Mouse (Mus musculus): ENCODE measurements around the gene Il1b. TPM values are rescaled to one million over a fixed set of nuclear protein-coding genes. Genes with fewer than 3 reads are reported as not detected.

Il1b gene
- total RNA-seq (2022) = under 1 TPM in 2 of 4 experiments, not detected in 2; 0.31 to 0.73 TPM

DNA sequence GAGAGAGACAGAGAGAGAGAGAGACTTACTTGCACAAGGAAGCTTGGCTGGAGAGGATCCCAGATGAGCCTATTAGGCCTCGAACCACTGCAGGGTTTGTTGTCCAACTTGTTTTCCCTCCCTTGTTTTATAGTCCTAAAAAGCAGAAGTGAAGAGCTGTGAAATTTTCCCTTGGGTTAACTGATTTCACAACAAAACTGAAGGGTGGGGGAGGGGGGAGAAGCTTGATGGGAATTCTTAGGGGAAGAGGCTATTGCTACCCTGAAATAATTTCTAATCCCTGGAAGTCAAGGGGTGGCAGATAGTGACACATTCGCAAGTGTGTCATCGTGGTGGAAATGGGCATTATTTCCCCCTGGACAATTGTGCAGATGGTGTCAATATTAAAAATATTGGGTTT, at the start of gene Il1b:
Gene Il1b (minus strand): TSS at position 101 of the 400 bp plus-strand sequence.
- DNase-seq (ENCODE audit: low spot score in 2 of 2) = no peak

DNA sequence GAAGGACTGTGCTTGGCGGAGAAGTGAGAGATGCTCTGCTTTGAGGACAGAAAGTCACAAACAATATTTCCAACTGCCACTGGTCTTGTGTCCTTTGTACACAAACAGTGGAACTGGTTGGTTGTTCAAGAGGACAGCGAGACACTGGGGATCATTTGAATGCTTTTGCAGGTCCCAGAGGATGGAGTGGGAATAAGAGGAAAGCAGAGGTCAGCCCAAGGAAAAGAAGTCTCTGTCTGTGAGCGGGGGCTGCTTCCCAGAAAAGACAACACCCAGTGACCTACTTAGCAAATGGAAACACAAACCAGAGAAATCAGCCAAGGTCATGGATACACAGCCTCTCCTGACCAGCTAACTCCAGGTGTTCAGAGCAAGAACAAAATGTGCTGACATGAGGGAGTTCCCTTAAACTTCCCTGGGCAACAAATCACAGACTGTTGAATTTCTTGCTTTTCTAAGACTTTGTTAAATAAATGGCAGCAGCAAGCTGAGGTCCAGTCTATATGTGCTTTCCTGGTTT, 48.5 kb upstream of the Il1b start:
- DNase-seq (ENCODE audit: low spot score in 2 of 2) = no peak

DNA sequence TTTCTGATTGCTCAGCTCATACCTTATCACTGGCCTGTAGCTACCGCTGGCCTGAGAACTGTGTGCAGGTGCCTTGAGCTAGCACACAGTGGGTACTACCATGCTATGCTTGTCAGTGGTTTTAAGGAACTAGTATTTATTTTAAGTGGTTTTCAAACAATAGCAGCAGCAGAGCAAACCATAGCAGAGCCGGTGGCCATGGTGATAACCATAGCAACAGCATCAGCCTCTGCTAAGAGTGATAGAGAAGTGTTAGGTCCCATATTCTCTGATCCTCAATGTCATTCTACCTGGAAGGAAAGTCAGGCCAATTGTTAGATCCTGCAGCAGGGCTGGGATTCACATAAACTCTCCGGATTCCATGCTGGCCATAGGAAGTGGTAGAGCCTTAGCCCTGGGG, 43.7 kb upstream of the Il1b start:
- peak in 1 of 2 experiments; percentile 21 for DNase-seq (ENCODE audit: low spot score in 2 of 2)

GRCm38 (mm10) chr2:129413488-129413887, 42.5 kb upstream of the Il1b start:
- no peak for DNase-seq (ENCODE audit: low spot score in 2 of 2)

DNA sequence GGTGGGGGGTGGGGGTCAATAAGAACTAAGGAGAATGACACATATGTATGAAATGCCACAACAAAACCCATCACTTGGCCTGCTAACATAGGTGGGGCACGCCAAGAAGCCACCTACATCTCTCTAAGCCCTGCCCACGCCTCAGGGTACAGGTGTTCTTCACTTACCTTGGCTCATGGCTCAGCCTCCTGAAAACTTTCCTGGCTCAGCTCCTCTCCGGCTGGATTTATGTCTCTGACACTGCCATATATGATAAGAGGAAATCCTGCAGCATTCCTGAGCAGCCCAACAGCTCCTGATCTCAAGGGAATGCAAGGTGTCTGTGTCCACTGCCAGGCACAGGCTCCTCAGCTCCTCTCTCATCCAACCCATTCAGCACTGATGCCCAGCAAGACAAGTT, 40.7 kb upstream of the Il1b start:
- no peak for DNase-seq (ENCODE audit: low spot score in 2 of 2)

DNA sequence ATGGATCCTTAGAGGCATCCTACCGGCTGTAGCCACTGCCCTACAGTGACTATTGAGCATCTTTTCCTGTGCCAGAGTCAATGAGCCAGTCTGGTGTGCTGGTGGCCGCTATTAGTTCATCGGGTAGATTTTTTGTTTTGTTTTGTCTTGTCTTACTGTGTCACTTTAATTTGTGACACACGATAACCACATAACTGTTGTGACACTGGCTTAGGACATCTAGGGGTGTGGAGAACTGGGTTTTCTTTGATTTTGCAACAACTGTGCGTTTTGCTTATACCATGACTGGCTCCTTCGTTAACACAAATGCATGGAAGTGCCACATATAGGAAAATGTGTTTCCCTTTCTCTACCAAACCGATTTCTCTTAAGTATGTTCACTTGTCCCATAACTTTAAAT, 39.4 kb upstream of the Il1b start:
- no peak for DNase-seq (ENCODE audit: low spot score in 2 of 2)

DNA sequence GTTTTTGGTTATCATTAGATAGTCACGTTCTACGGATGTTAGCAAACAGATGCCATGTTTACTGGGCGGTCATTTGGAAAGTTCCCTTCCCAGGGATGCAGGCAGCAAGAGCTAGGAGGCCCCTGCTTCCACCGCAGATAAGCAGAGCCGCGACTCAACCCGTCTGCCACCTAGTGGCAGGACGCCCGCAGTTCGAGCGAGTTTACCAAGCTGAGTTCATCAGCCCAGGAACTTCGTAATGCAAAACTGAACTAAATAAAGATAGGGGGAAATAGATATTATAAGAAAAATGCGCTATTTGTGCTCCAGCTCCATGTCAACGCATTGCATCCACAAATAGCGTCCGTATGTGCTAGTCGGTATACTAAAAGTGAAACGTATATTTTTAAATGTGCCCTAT, 37.5 kb upstream of the Il1b start:
- peak; percentile 60 to 78 for DNase-seq (ENCODE audit: low spot score in 2 of 2)

- no peak for DNase-seq (ENCODE audit: low spot score in 2 of 2)
Measured at GRCm38 (mm10) chr2:129407596-129407995, 36.7 kb upstream of the Il1b start.

DNA sequence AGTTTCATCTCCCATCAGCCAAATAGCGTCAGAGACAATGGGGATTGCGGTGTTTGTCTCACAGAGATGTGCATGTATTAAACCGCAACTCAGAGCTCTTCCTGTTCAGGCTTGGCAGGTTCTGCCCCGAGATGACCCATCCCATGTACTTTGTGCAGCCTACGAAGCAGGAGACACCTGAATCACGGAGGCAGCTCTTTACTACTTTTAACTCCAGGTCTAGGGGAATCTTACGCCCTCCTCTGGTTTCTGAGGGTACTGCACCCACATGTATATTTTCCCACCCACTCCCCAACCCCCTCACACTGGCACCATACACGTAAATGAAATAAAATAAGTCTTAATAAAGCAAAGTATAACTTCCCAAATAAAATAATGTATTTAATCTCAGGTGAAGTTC, 35.6 kb upstream of the Il1b start:
- DNase-seq (ENCODE audit: low spot score in 2 of 2) = no peak

DNA sequence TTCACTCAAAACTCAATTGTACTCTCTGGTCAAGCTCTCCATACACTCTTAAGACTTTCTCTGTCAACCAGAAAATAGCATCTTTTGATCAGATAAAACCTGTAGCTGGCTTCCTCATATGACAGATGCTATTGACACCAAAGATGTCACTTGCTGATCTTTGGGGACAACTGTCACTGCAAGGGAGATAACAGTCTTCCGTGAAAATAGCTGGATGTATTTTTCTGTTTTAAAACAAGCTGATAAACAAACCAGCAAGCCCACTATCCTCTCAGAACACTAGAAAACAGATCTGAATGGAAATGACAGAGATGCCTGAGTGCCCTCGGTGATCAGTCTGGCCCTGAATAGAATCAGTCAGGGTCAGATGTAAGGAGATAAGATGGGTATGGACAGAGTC, 32.8 kb upstream of the Il1b start:
- DNase-seq (ENCODE audit: low spot score in 2 of 2) = no peak

DNA sequence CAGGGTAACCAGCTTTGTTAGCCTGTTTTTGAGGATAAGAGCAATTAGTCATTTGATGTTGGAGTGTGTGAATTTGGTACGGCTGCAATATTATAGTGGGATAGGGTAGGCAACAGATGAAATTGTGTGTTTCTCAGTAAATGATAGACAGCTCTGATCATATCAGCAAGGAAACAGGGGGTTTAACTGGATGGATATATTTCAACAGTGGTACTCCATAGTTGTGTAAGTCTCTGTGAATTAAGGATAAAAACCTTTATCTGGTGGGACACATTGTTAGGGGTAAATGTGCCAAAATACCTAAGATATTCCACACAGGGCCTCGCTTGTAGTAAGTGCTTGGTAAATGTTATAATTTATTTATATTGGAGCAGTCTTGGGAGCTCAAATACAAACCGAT, 31.4 kb upstream of the Il1b start:
- DNase-seq (ENCODE audit: low spot score in 2 of 2) = no peak

GRCm38 (mm10) chr2:129401803-129402202, 30.9 kb upstream of the Il1b start:
- DNase-seq (ENCODE audit: low spot score in 2 of 2) = no peak

DNA sequence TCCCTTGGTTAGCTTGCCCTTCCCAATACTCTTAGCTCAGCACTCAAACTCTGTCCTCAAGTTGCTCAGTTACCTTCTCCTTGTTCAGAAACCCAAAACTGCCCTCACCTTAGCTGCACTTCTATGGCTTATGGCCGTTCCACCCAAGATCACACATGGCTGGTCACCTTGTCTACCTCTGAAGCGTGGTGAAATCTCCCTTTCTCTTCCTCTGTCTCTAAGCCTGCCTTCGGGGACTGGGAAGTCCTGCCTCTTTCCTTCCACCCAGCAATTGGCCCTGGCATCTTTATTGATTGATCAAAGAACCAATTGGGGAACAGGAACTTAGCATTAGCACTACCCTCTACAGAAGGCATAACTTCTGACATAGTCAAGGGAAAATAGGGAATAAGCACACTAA, 27.2 kb upstream of the Il1b start:
- no peak for DNase-seq (ENCODE audit: low spot score in 2 of 2)

- no peak for DNase-seq (ENCODE audit: low spot score in 2 of 2)
Measured at GRCm38 (mm10) chr2:129393524-129393923, 22.6 kb upstream of the Il1b start.

GRCm38 (mm10) chr2:129390161-129390560, 19.2 kb upstream of the Il1b start:
- no peak for DNase-seq (ENCODE audit: low spot score in 2 of 2)

- no peak for DNase-seq (ENCODE audit: low spot score in 2 of 2)
Measured at GRCm38 (mm10) chr2:129389323-129389722, 18.4 kb upstream of the Il1b start.

- no peak for DNase-seq (ENCODE audit: low spot score in 2 of 2)
Measured at GRCm38 (mm10) chr2:129385331-129385730, 14.4 kb upstream of the Il1b start.

DNA sequence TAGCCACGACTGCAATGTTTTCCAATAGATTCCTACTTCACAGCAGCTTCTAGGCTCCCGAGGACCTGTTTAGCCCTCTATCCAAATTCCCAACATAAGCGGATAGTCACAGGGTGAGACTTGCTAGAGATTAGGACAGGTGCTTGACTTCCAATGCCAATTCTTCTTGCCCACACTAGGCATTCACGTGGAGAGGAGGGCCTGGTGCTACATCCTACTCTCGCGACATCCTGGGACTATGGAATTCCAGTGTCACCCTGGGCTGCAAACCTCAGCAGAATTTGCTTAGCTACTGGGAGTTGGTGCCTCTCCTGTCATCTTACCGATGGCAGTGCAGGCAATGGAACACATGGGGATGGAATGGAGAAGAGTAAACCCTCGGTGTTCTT, 13.3 kb upstream of the Il1b start:
- DNase-seq (ENCODE audit: low spot score in 2 of 2) = no peak

GRCm38 (mm10) chr2:129383512-129384271, 12.8 kb upstream of the Il1b start:
- DNase-seq (ENCODE audit: low spot score in 2 of 2) = no peak

DNA sequence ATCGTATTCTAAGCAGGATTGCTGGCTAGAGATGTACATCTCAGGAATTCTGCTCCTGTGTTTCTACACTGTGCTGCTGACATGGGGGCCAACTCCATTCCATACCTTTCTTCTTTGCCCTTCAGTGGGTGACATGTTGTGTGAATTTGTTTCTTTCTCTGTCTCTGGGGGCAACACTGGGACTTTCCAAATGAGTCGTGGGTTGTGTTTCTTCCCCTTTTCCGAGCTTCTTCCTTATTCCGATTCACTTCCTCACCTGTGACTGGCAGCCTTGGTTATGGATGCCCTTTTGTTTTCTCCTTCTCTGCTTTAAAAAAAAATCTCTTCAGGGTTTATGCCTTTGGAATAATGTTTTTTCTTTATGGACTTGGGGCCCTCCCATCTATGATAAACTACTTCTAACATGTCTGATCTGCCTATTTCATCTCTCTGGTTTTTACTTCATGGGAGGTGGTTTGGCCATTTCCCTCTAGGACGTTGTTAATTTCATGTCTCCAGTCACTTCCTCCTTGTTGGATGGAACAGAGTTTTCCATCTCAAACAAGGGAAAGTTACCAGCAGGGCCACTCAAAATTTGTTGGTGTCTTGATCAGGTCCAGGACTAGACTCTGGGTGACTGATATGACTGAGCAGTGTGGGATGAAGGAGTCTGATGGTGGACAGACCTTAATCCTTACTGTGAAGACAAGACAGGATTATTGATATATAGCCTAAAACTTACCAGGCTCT, 10.0 kb upstream of the Il1b start:
- no peak for DNase-seq (ENCODE audit: low spot score in 2 of 2)

DNA sequence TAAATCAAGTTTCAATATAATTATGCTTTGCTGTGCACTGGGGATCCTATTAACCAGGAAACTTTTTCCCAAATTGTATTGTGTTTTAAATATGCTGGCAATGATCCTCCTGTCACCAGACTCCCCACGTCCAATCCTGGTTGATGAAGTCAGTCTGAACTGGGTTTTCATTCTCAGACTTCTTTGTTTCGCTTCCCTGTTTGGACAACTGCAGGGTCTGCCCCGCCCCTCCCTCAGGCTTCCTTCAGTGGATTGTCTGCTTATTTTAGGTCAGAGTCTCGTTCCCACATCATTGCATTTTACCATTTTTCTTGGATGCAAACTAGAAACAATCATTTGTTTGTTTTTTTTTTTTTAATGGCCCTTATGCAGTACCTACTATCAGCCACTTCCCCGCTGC, 9.3 kb upstream of the Il1b start:
- no peak for DNase-seq (ENCODE audit: low spot score in 2 of 2)

- no peak for DNase-seq (ENCODE audit: low spot score in 2 of 2)
Measured at GRCm38 (mm10) chr2:129373307-129373706, 2.4 kb upstream of the Il1b start.

GRCm38 (mm10) chr2:129369615-129370014, 1.3 kb downstream of the Il1b start:
- no peak for DNase-seq (ENCODE audit: low spot score in 2 of 2)

Measured in layer of hippocampus, adult 8-10 months (tissue).